Mouse (Mus musculus) kidney, adult 8-10 months (tissue): Measurements from ENCODE around the gene Cask.

Experiments used
- DNase-seq, 2 experiments: peaks; one replicate each; pipeline ENCODE4 v3.0.0; 2022

Cask gene

GRCm38 (mm10) chrX:13622654-13623053, 228.5 kb downstream of the Cask start:
- DNase-seq: no peak

GRCm38 (mm10) chrX:13621473-13621872, 229.7 kb downstream of the Cask start:
- peak in 1 of 2 experiments; percentile 9 for DNase-seq

GRCm38 (mm10) chrX:13618476-13618875, 232.7 kb downstream of the Cask start:
- no peak for DNase-seq

GRCm38 (mm10) chrX:13617294-13617693, 233.9 kb downstream of the Cask start:
- no peak for DNase-seq

GRCm38 (mm10) chrX:13616726-13617125, 234.4 kb downstream of the Cask start:
- DNase-seq: no peak

- DNase-seq: no peak
Measured at GRCm38 (mm10) chrX:13612115-13612514, 239.1 kb downstream of the Cask start.

- DNase-seq: no peak
Measured at GRCm38 (mm10) chrX:13611114-13611513, 240.1 kb downstream of the Cask start.

GRCm38 (mm10) chrX:13607752-13608151, 243.4 kb downstream of the Cask start:
- no peak for DNase-seq

- DNase-seq: no peak
Measured at GRCm38 (mm10) chrX:13606741-13607140, 244.4 kb downstream of the Cask start.

- DNase-seq: no peak
Measured at GRCm38 (mm10) chrX:13599966-13600365, 251.2 kb downstream of the Cask start.

- no peak for DNase-seq
Measured at GRCm38 (mm10) chrX:13599373-13599772, 251.8 kb downstream of the Cask start.

- no peak for DNase-seq
Measured at GRCm38 (mm10) chrX:13577647-13578046, 273.5 kb downstream of the Cask start.

GRCm38 (mm10) chrX:13576606-13577005, 274.6 kb downstream of the Cask start:
- no peak for DNase-seq

- DNase-seq: no peak
Measured at GRCm38 (mm10) chrX:13574872-13575271, 276.3 kb downstream of the Cask start.

GRCm38 (mm10) chrX:13574298-13574697, 276.9 kb downstream of the Cask start:
- DNase-seq: peak in 1 of 2 experiments; percentile 4

GRCm38 (mm10) chrX:13554504-13554903, 296.7 kb downstream of the Cask start:
- DNase-seq: no peak

- no peak for DNase-seq
Measured at GRCm38 (mm10) chrX:13552288-13552687, 298.9 kb downstream of the Cask start.

GRCm38 (mm10) chrX:13551566-13551965, 299.6 kb downstream of the Cask start:
- DNase-seq: no peak

GRCm38 (mm10) chrX:13549100-13549499, 302.1 kb downstream of the Cask start:
- no peak for DNase-seq

GRCm38 (mm10) chrX:13521288-13521687, 329.9 kb downstream of the Cask start:
- DNase-seq: no peak

GRCm38 (mm10) chrX:13520566-13520965, 330.6 kb downstream of the Cask start:
- DNase-seq: no peak

GRCm38 (mm10) chrX:13519408-13519783, 331.8 kb downstream of the Cask start:
- no peak for DNase-seq

GRCm38 (mm10) chrX:13518781-13519407, 332.3 kb downstream of the Cask start:
- DNase-seq: no peak

GRCm38 (mm10) chrX:13518019-13518418, 333.1 kb downstream of the Cask start:
- no peak for DNase-seq

- DNase-seq: no peak
Measured at GRCm38 (mm10) chrX:13516451-13516850, 334.7 kb downstream of the Cask start.
